Mouse (Mus musculus): Measurements from ENCODE around the gene Gm13128. TPM values are rescaled to one million over a fixed set of nuclear protein-coding genes. Genes with fewer than 3 reads are reported as not detected.

The Gm13128 gene
- not detected for polyA plus RNA-seq (2014; fragmentation: Illumina TruSeq; extraction: RNeasy Lipid Tissue Mini Kit (QIAGEN cat#74804); ENCODE audit: low read depth, low replicate concordance)

DNA sequence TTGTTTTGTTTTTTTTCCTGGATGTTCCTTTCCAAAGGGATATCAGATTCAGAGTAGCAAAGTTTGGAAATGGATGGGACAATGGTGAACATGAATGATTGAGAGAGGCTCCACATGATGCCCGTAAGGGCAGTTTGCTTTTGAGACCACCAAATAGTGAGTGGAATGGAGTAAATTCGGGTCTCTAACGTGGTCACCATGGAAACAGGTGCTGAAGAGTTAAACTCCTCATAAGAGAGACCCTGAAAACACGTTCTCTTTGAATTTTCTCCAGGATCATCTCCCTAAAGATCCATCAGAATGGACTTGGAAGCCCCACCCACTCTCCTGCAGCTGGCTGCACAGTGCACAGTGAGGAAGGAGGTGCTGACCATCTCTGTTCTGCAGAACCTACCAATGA is at the start of gene Gm13128:
Gene Gm13128, plus strand, starts transcription at position 301 of the 400 bp plus-strand sequence.

DNA sequence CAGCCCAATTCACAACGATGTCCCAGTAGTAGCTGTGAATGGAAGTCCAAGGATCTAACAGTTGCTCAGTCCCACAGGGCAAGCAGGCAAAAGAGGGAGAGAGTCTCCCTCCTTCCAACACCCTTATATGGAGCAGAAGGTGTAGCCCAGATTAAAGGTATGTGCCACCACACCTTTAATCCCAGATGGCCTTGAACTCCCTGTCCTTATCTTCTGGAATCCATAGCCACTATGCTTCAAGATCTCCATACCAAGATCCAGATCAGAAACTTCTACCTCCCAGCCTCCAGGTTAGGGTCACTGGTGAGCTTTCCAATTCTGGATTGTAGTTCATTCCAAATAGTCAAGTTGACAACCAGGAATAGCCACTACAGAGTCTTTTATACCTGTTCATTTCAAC is 49.7 kb upstream of the Gm13128 start, which contains the start of gene Pramel5:
Gene Pramel5, minus strand, starts transcription at position 101 of the 400 bp plus-strand sequence.

DNA sequence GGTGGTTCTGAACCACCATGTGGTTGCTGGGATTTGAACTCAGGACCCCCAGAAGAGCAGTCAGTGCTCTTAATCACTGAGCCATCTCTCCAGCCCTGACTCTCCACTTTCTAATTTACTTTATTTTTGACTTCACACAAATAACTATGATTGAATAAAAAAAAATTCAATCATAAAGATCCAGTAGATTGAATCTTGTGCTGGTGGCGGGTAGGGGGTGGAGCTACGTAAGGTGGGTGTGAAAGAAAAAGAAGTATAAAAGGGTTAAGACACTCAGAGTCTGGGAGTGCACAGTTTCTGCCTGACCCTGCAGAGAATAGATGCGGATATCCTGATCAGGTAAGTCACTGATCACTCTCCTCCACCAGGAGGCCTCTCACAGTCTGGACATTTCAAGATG is 27.6 kb downstream of the Gm13128 start, which contains the start of gene Gm13119:
Gene Gm13119, plus strand, starts transcription at position 301 of the 400 bp plus-strand sequence.

DNA sequence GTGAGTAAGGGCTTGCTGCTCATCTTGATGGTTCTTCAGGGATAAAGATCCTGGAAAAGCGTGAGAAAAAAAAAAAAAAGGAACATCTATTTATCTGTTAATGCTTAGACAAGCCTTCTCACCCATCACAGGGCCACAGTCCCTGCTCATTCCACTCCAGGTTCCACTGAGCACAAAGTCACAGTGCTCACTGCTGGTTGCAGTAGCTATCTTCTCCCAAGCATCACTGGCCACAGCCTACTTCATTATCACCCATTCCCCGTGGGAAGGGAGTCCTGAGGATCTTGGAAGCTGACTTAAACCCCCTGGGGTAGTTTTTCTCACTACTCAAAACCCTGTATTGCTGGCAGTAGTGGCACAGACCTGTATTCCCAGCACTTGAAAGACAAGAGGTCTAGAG is 47.9 kb downstream of the Gm13128 start, which contains the start of gene Pramef20:
Gene Pramef20, minus strand, starts transcription at position 23 of the 400 bp plus-strand sequence.

Other genes starting within 250 kb of the Gm13128 start
- gene Gm13102, start 223.8 kb upstream of the Gm13128 start, polyA plus RNA-seq (2014; fragmentation: Illumina TruSeq; extraction: RNeasy Lipid Tissue Mini Kit (QIAGEN cat#74804); ENCODE audit: low read depth, low replicate concordance): not detected
- gene Oog3, start 167.6 kb upstream of the Gm13128 start, polyA plus RNA-seq (2014; fragmentation: Illumina TruSeq; extraction: RNeasy Lipid Tissue Mini Kit (QIAGEN cat#74804); ENCODE audit: low read depth, low replicate concordance): not detected
- not detected for gene Oog2, start 139.5 kb upstream of the Gm13128 start, polyA plus RNA-seq (2014; fragmentation: Illumina TruSeq; extraction: RNeasy Lipid Tissue Mini Kit (QIAGEN cat#74804); ENCODE audit: low read depth, low replicate concordance)
- not detected for gene C87977, start 116.9 kb upstream of the Gm13128 start, polyA plus RNA-seq (2014; fragmentation: Illumina TruSeq; extraction: RNeasy Lipid Tissue Mini Kit (QIAGEN cat#74804); ENCODE audit: low read depth, low replicate concordance)
- gene Pramel5, start 49.8 kb upstream of the Gm13128 start, polyA plus RNA-seq (2014; fragmentation: Illumina TruSeq; extraction: RNeasy Lipid Tissue Mini Kit (QIAGEN cat#74804); ENCODE audit: low read depth, low replicate concordance): not detected
- not detected for gene Gm13119, start 27.7 kb downstream of the Gm13128 start, polyA plus RNA-seq (2014; fragmentation: Illumina TruSeq; extraction: RNeasy Lipid Tissue Mini Kit (QIAGEN cat#74804); ENCODE audit: low read depth, low replicate concordance)
- gene Pramef20, start 47.7 kb downstream of the Gm13128 start, polyA plus RNA-seq (2014; fragmentation: Illumina TruSeq; extraction: RNeasy Lipid Tissue Mini Kit (QIAGEN cat#74804); ENCODE audit: low read depth, low replicate concordance): not detected
- not detected for gene Pramef12, start 78.2 kb downstream of the Gm13128 start, polyA plus RNA-seq (2014; fragmentation: Illumina TruSeq; extraction: RNeasy Lipid Tissue Mini Kit (QIAGEN cat#74804); ENCODE audit: low read depth, low replicate concordance)
- gene 1700012P22Rik, start 108.5 kb downstream of the Gm13128 start, polyA plus RNA-seq (2014; fragmentation: Illumina TruSeq; extraction: RNeasy Lipid Tissue Mini Kit (QIAGEN cat#74804); ENCODE audit: low read depth, low replicate concordance): not detected
- gene Gm9944, start 123.1 kb downstream of the Gm13128 start, polyA plus RNA-seq (2014; fragmentation: Illumina TruSeq; extraction: RNeasy Lipid Tissue Mini Kit (QIAGEN cat#74804); ENCODE audit: low read depth, low replicate concordance): not detected
- not detected for gene Aadacl3, start 133.5 kb downstream of the Gm13128 start, polyA plus RNA-seq (2014; fragmentation: Illumina TruSeq; extraction: RNeasy Lipid Tissue Mini Kit (QIAGEN cat#74804); ENCODE audit: low read depth, low replicate concordance)
- gene 9430007A20Rik, start 189.6 kb downstream of the Gm13128 start, polyA plus RNA-seq (2014; fragmentation: Illumina TruSeq; extraction: RNeasy Lipid Tissue Mini Kit (QIAGEN cat#74804); ENCODE audit: low read depth, low replicate concordance): not detected
- not detected for gene Gm13124, start 234.9 kb downstream of the Gm13128 start, polyA plus RNA-seq (2014; fragmentation: Illumina TruSeq; extraction: RNeasy Lipid Tissue Mini Kit (QIAGEN cat#74804); ENCODE audit: low read depth, low replicate concordance)

Measured in sigmoid colon, adult 10 weeks (tissue).